Mouse (Mus musculus): ENCODE data around the gene Map4k3.

- TF ChIP-seq ZNF384 (IDR thresholded peaks at IDR 0.05; ENCODE audit: low read depth, low read length) (no peak), ZMIZ1 (IDR thresholded peaks at IDR 0.05; ENCODE audit: low read depth, low read length) (no peak), ZKSCAN1 (IDR thresholded peaks at IDR 0.05; ENCODE audit: low read depth, low read length) (no peak), SMC3 (IDR thresholded peaks at IDR 0.05; ENCODE audit: low read depth, low read length) (no peak), KAT2A (conservative IDR thresholded peaks at IDR 0.05; ENCODE audit: low read depth, low read length) (no peak), TBP (IDR thresholded peaks at IDR 0.05; ENCODE audit: low read depth, low read length) (no peak)
Observed at GRCm38 (mm10) chr17:80777581-80777980, 49.3 kb upstream of the Map4k3 start.
